Mouse (Mus musculus): ENCODE data around the gene Pcyt1b. TPM values are rescaled to one million over a fixed set of nuclear protein-coding genes. Genes with fewer than 3 reads are reported as not detected.

Pcyt1b gene
- polyA plus RNA-seq (2014; fragmentation: Illumina TruSeq; extraction: RNeasy Lipid Tissue Mini Kit (QIAGEN cat#74804); ENCODE audit: low read depth, low replicate concordance), result not detected

DNA sequence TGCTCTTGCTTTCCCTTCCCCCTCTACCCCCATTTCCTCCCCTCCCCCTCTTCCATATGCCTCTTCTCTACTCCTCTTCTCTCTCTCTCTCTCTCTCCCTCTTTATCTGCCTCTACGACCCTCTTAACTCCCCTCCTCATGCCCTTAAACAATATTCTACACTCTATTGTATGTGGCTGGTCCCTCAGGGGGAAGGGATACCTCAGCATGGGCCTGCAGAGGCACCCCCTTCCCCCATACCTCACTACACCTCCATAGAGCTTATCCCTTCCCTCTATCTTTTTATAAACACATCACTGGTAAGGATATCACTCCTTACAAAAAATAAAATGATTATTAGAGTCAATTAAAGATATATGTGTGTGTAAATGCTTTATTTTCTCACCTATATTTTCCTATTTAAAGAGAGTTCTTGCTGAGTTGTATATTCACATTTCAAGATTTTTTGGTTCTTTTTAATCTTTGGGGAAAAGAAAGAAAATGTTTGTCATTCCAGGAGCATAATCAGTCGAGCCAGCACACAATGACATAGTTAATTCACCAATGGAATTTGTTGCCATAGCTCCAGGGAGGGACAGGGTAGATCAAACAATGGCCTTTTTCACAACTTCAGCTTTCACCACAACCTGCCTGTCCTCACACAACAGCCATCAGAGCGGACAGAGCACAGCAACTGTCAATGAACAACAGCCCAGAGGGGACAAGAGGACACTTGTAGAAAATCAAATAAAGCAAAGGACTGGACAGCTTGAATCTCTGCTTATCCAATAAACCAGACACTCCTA, at the start of gene Pcyt1b:
Pcyt1b (plus strand) TSS at position 646 of the 785 bp plus-strand sequence.

DNA sequence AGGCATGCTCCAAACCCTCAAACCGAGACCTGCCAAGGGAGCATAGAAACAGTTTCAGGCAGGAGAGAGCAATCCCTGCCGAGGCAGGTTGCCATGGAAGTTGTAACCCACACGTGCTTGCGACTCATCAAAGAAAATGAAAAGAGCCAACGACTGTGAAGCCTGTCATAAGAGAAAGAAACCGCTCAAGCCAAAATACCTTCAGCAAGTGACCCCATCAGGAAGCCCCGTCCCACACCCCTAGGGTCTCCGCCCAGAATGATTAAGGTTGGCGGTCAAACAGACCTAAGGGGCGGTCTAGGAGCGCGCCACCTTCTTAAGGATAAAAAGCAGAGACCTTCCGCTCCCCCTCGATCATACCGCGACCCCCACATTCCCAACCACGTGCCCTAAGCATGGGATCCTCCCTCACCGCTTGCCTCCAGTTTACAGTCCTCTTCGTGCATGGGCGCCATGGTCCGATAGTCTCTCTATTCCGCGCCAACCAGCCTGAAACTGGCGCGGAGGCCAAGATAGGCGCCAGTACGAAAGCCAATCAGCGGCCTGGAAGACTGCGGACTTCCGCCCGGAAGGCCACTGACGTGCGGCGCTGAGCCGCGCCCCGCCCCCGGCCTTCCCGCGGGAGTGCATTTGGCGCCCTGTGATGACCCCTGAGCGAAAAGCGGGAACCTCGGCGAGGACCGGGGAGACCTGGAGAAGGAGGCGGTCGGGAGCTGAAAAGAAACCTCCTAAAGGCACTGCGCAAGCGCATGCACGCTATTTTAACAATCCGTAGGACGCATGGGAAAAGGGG, 22.8 kb upstream of the Pcyt1b start, which contains the start of gene Pola1:
Pola1 (minus strand) TSS at position 499 of the 793 bp plus-strand sequence.

Other genes with a start within 250 kb of the Pcyt1b start
- gene Pola1, start 22.7 kb upstream of the Pcyt1b start, polyA plus RNA-seq (2014; fragmentation: Illumina TruSeq; extraction: RNeasy Lipid Tissue Mini Kit (QIAGEN cat#74804); ENCODE audit: low read depth, low replicate concordance), result 8.6 TPM
- gene Pdk3, start 177.3 kb downstream of the Pcyt1b start, polyA plus RNA-seq (2014; fragmentation: Illumina TruSeq; extraction: RNeasy Lipid Tissue Mini Kit (QIAGEN cat#74804); ENCODE audit: low read depth, low replicate concordance), result 127 TPM